Mouse (Mus musculus) spleen, postnatal 36 days (tissue): ENCODE data around the gene Ppip5k2.

Experiments
- DNase-seq, 2 experiments: peaks; one replicate each; pipeline ENCODE4 v3.0.0; 2022; ENCODE audit warnings: low spot score in 2 of 2, mixed read lengths in 1 of 2

Gene Ppip5k2

DNA sequence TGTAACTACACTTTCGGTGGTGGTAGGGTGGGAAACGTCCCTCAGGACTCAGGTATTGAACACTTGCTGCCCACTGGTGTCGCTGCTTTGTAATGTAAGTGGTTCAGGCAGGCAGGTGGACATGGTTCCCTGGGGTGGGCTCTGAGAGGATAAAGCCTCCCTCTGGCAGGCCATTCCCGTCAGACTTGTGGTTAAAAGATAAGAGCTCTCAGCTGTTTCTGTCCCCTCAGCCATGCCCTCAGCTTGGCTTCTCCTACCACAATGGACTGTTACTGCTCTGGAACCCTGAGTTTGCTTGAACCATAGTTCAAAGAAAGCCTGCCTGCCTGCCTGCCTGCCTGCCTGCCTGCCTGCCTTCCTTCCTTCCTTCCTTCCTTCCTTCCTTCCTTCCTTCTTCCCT lies 15.8 kb downstream of the Ppip5k2 start:
- DNase-seq = no peak

DNA sequence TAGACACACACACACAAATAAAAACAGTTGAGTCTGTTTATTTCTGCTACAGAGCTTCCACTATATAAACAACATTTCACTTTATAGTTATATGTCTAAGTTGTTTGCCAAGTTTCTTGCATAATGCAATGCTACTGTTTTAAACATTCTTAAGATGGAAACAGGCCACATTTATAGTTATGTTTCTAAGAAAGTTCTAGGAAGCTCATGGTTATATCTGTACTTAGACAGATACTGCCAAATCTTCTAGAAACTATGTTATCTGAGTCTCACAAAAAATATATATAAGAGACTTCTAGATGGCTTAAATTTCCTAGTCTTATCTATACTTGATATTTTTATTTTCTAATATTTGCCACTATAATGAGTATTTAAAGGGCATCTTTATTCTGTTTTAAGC lies 17.0 kb downstream of the Ppip5k2 start:
- no peak for DNase-seq

DNA sequence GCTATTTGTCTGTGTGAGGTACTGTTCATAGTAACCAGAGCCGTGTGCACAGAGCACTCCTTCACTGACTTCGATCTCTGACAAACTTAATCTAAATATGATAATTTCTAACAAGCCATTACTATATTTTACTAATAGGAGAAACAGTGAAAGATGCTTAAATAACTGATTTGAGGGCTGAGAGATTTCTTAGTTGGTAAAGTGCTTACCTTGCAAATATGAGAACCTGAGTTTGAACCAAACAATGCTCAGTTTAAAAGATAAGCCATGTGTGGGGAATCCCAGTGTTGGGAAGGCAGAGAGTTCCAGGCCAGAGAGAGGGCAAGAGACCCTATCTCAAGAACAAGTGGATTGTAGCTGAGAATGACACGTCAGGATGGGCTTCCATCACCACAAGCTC lies 22.0 kb downstream of the Ppip5k2 start:
- no peak for DNase-seq

DNA sequence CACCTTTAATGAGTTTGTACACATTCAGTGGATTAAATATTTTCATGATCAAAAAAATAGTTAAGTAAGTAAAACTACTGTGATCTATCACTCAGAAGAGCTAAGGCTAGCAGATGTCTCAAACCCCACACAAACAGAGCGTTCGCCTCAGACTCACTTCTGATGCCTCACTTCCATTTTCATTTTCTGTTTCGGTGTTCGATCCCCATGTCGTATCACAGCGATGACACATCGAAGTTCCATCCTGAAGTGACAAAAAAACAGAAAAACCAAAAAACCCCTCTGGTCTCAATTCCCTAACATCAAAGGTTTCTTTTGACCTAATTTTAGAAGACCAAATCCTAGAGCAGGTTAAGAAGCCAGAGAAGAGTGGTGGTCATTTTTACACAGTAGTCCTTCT lies 23.9 kb downstream of the Ppip5k2 start:
- DNase-seq = no peak

DNA sequence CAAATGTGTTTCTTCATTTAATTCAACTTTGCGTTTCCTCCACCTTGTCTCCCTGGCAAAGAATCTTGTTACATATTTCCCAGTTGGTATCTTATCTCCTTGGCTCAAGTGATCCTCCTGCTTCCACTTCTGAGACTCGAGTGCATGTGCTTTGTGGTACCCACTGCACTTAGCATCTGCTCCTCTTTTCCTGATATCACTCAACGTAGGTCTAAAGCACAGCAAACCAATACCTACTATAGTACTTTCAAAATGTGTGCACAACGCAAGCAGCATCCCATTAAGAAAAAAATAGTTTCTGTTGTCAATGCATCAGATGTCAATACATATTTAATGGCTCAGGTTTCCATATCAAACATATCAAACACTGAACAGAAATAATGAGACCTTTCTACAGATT lies 24.5 kb downstream of the Ppip5k2 start:
- DNase-seq = no peak

DNA sequence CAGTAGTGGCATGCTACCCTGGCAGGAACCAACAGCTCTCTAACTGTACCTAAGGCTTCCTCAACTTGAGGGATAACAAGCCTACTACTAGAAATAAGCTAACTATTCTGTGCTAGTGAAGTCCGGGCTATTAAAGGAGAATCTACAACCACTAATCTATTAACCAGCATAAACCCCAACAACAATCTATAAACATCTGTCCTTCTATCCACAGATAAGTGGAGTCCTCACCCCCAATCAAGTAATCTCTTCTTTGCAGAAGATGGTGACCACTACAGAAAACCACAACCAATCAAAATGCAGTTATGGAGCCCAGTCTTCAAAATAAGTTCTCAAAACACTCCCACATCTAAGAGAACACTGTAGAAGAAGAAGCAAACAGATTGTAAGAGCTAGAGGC lies 27.1 kb downstream of the Ppip5k2 start:
- DNase-seq = no peak

DNA sequence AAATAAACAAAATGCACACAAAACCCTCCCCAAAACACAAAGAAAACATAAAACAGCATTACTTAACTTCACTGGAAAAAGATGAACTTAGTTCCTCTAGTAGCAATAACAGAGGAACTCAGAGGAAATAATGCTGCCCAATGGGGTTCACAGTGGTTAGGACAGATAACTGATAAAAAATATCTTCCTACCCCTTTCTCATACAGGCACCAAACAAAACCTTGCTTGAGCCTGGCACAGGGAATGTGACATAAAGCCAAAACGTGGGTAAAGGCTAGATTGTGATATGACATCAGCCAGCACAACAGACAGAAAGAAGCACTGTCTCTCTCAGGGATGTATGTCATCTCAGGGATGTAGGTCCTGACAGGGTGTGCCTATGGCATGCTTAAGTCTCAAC lies 40.9 kb downstream of the Ppip5k2 start:
- DNase-seq = no peak

DNA sequence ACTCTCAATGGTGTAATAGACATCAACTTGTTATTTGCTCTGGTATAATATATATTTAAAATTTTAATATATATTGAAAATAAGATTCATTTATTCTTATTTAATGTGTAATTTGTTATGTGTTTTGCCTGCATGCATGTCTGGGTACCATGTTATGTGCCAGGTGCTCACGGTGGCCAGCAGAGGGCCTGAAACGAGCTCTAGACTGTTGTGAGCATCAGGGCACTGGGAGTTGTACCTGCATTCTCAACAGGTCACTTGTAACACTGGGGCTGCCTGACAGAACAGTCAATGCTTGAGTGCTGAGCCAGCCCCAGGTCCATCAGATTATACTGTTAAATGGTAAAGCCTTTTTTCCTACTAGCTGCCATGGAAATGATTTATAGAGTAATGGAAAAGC lies 43.5 kb downstream of the Ppip5k2 start:
- no peak for DNase-seq

DNA sequence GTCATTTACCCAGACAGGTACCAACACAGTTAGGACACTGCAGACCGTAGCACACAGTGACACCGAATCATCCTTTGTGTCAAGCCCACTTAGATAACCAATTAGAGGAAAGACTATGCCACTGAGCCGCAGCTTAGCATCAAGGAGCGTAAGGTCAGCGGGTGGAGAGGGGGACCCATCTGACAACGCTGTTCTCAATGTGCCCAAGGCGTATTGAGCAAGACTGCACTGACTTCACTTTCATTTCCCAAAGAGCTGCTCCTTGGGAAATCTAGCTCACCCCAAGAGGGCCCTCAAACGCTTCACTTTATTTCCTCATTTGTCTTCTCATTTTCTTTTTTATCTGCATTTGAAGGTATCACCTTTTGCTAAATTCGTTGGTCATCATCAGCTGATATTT lies 51.8 kb downstream of the Ppip5k2 start:
- no peak for DNase-seq

DNA sequence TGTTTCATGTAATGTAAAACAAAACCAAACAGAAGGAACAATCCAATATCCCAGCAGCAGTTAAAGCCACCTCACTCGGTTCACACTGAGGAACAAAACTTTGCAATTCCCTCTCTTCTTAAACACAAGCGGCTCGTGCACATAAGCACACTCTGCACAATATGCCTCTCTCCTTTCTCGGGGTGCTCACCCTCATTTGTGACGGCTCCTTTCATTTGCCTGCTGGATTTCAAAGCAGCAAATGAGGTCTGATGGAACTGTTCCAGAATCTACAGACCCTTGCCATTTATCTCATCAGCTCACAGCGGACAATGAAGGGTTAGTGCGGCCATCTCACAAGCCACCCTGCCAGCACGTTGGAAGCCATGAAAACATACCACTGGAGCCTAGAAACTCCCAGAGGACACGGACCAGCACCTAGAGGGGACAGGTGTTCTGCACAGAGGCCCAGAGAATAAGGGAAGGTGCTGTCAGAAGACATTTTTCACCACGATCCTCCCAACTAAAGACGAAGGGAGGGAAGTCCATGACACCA lies 55.8 kb downstream of the Ppip5k2 start:
- no peak for DNase-seq

DNA sequence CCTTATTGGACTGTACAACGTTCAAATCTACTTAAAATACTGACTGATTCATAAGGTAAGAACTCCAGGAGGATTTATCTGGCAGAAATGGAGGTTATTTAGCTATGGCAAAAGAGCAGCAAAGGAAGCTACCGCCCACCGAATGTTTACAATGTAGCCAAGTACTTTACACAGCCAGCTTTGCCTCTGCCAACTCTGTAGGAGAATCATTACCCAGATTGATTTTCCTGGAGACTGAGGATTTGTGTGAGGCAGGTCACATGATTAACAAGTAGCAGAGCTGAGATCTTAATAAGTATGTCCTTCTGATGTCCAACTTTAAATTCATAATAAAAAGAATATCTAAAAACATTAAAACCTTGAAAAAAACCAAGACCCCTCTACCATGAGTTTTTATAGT lies 59.7 kb downstream of the Ppip5k2 start:
- no peak for DNase-seq

DNA sequence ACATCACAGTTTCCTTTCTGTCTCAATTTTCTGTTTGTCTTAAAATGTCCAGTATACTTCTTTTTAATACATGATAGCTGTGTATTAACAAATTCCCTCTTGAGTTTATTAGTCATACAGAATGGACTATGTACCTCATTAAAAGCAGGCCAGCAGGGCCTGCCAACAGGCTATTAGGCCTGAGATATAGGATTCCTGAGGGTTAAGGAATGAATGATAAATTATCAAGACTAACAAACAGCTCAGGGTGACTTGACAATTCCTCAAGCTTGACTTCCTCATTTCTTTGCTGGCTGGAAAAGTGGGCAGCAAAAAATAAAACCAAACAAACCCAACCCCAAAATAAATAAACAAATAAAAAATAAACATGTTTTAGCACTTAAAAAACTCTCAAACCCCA lies 64.8 kb downstream of the Ppip5k2 start:
- DNase-seq = no peak

DNA sequence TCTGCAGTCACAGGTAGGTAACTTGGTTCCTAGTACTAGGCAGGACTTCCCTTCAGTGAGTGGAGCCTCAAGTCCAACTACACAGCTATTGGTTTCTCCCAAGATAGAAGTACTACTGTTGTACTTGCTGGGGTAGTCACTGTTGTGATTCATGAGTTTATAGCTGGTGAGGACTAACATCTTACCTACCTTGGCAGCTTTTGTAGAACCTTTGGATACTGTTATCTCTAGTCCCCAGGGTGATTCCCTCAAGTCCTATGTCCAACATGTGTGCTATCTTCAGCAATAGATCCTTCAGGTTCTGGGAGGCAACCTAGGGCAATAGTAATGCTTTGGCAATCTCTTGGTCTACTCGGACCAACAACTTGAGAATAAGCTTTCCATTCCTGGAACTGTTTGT lies 65.6 kb downstream of the Ppip5k2 start:
- DNase-seq = no peak

DNA sequence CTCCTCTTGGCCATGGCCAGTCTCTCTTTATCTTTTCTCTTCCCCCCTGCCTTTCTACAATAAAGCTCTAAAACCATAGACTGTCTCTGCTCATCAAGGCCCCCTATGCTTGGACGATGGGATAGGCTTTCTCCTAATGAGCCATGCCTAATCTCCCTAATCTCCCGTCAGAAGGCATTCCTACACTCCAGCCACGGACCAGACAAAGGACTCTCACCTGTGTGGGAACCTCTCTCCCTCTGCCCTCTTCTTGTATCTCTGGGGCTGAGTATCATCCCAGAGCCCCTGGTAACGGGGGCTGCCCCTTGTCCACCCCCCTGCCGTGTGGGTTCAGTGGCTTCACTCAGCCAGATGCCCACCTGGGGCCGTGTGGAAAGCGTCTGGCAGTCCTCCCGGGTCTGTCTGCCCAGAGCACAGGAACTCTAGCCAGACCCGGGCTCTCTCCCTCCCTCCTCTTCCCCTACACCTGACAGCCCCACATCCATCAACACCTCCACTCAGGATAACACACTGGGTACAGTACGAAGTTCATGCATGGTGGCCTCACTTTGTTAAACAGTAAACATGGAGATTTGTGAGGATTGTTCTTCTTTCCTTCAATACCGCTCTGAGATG lies 71.1 kb downstream of the Ppip5k2 start:
- DNase-seq = no peak

DNA sequence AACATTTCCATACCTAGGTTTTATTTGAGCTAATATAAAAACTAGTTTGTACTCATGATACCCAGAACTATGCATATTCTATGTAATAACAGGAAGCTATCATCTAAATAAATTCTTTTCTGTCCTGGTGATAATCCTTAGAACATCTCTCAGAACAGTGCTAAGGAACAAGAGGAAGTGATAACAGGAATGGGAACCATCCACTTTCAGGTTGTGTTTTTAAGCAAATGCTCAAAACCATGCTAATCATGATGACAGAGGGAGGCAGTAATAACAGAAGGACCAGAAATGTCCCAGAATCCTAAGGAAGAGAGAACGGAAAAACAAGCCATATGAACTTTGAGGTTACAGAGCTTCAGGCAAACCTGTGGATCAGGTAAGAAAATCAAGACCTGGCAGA lies 72.9 kb downstream of the Ppip5k2 start:
- DNase-seq = no peak

DNA sequence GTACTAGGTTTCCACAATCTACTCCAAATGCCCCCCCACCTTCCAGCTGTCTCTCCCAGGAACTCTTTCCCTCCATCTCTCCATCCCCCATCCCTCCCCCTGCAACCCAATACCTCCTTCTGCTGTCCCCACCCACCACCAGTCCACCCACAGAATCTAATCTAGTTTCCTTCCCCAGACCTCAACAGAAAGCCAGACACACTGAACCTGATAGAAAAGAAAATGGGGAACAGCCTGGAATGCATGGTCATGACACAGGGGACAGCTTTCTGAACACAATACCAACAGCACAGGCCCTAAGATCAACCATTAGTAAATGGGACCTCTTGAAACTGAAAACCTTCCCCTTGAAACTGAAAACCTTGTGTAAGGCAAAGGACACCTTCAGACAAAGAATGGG lies 76.4 kb downstream of the Ppip5k2 start:
- no peak for DNase-seq

DNA sequence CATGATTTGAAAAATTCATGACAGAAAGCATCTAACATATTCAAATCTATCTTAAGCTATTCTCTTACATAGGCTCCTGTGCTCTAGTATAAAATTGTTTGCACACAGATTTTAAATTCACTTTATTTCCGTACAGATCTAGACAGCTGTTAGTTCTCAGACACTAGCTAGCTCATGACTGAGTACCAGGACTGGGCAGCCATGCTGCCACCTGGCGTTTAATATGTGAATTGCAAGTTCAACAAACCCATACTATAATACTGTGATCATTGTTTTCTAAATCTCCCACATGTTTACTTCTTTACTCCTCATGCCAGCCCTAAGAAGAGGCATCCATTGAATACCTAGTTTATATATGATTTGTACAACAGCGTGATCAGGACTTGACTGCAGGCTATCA lies 81.5 kb downstream of the Ppip5k2 start:
- DNase-seq = peak; percentile 34 to 45

DNA sequence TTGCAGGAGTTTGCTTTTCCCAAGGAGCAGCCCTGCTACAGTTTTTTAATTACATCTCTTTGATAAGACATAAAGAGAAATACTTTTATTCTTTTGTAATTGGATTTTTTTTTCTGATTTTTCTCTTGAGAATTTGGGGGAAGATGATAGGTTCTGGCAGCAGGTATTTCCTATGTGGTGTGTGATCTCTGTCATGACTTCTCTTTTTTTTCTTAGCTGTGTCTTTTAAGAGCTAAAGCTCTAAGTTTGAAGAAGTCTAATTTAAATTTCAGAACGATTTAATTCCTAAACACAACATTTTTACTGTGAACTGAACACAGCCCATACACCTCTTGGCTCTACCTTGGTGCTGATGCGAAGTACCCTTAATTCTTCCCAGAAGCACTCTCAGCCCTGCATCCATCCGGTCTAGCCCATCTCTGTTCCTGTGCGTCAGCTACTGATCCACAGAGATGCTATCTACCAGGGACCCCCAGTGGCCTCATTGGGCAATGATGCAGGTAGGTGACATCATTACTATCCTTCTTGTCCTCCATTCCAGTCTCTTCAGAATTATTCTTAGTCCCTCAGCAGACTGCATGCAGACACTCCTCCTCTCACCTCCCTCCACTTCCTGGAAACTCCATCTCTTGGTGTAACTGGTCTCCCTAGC lies 93.6 kb downstream of the Ppip5k2 start:
- DNase-seq = no peak

DNA sequence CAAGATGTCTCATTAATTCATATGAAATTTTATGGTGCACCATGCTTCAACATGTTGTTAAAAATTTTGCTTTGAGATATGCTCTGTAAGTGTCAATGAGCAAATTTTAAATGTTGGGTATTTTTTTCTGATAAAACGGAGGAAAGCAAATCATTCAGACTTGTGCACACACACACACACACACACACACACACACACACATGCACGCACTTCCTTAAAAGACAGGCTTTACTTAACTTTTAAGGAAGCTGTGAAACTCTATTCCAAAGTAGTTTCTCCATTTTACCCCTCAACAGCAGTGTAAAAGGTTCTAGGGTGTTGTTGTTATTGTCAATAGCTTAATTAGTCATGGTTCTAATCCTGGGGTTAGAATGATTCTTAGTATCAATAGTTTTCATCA lies 94.1 kb downstream of the Ppip5k2 start:
- no peak for DNase-seq

DNA sequence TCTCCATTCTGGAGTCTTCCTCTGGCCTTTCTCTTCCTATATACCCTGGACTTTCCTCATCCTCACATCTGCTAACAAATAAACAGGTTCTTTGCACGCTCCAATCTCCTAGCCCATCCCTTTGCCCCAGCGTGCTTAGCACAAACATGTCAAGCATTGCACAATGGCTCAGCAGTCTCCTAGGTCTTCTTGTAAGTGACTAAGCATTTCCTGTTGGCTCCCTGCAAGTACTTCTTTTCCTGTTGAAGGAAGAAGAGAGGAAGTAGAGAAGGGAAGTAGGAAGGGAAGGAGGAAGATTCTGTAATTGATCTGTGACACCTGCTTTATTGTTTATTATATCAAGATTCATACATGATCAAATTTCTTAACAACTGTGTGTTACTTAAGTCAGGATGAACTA lies 97.4 kb downstream of the Ppip5k2 start:
- DNase-seq = no peak

DNA sequence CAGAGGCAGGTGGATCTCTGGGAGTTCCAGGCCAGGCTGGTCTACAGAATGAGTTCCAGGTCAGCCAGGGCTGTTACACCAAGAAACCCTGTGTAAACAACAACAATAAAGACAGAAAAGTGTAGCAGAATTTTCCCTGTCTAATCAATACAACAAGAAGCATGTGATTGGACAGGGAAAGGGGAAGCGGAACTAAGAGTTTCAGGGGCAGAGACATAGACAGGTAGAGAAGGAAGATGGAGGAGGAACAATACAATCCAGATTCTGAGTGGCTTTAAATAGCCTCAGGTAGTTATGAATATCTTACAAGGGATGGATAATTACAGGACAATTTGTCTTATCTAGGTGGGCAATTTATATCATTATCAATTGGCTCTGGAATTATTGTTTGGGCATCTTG lies 102.9 kb downstream of the Ppip5k2 start:
- DNase-seq = no peak

DNA sequence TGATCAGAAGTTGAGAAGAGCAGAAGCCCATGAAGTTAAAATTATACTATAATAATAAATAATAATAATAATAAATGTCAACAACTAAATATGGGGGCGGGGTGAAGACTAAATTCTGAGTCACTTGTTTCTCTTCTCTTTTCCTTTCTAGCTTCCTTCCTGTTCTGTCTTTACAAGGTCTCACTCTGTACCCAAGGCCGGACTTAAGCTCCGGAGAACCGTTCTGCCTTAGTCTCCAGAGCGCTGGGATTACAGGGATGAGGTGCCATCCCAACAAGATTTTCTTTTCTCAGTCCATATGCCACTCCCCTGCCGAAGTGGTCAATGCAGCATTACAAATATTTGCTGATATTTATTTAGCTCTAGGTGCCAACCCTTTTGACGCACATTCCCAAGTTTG lies 107.9 kb downstream of the Ppip5k2 start:
- peak; percentile 9 to 39 for DNase-seq

DNA sequence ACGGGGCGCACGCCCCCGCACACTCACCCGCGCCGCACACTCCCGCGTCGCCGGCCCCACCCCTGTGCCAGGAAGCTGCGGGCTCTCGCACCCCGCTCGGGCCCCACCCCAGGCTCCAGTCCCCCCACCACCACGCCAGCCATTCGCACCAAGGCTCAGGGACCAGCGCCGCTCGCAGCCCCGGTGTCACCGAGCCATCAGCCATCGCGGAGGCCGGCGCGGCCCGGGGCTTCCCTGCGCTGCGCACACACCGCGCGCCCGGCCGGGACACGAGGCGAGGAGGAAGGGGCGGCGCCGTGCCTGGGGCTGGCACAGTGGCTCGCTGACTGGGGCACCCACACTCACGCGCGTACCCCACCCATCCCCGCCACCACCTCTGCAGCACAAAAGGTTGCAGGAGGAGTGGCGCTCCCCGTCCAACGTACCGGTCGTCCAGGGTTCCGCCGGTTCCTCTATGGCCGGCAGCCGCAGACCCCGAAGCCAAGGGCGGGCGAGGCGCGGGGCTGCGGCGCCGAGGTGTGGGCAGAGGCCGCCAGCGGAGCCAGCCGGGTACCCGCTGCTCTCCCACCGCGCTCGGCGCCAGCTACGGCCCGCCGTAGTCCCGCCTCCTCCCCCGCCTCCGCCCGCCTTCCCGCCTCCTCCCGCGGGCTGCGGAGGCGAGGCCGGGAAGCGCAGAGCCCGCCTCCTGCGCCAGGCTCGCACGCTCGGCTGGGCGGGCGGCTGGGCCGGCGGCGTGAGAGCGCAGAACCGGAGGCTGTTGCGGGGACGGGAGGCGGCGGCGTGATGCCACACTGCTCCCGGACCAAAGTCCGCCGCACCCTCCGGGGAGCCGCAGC lies 108.6 kb downstream of the Ppip5k2 start, which contains the start of gene D1Ertd622e:
Gene D1Ertd622e (minus strand): TSS at position 669 of the 836 bp plus-strand sequence.
- DNase-seq = peak; percentile 81 to 82
